Mouse (Mus musculus): ENCODE measurements around the gene Rpusd4.

Gene Rpusd4

GRCm38 (mm10) chr9:35267146-35267975, at the start of gene Rpusd4, which contains the start of gene Fam118b:
TSS of gene Rpusd4 (plus strand) at chr9:35267865.
TSS of gene Fam118b (minus strand) at chr9:35267805.
- peak; percentile 95 for DNase-seq

DNA sequence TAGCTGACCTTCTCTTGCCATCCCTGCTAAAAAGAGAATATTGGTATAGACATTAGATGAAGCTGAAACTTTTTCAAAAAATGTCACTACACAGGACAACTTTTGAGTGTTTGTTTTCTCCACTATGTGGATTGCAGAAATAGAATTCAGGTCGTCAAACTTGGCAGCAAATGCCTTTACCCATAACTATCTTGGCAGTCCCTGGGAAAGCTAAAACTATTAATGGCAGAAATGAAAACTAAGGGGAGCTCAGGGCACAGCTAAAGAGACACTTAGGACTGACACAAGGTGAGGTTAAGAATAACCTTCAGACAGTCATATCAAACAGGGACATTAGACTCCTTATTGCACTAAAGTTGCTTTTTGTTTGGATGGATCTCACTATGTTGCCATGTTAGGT, 49.7 kb upstream of the Rpusd4 start:
- no peak for DNase-seq

DNA sequence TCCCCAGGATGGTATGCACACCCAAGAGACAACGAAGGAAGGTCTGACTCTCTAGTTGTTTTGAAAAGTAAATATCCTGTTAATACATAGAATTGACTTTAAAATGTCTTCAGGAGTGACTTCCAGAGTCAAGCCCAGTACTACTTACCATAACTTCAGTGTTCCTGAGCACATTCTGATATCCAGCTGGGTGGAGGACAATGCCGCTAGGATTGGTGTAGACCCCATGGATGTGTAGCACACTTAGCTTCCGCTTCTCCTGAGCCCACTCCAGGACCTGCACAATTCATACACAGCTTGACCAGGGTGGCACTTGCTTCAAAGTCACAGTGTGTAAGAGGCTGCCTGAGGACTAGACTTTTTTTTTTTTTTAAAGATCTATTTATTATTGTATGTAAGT, 44.2 kb upstream of the Rpusd4 start:
- no peak for DNase-seq

DNA sequence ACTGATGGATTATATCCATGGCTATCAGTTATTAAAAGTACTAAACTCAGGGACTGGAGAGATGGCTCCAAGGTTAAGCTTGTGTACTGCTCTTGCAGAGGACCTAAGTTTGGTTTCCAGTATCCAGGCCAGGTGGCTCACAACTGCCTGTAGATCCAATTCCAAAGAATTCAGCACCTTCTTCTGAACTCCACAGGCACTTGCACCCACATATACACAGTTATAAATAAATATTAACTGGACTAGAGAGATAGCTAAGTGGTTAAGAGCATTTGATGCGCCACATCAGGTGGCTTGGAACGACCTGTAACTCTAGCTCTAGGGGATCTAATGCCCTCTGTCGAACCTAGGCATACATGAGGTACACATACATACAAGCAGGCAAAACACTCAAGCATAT, 39.0 kb upstream of the Rpusd4 start:
- DNase-seq = no peak

DNA sequence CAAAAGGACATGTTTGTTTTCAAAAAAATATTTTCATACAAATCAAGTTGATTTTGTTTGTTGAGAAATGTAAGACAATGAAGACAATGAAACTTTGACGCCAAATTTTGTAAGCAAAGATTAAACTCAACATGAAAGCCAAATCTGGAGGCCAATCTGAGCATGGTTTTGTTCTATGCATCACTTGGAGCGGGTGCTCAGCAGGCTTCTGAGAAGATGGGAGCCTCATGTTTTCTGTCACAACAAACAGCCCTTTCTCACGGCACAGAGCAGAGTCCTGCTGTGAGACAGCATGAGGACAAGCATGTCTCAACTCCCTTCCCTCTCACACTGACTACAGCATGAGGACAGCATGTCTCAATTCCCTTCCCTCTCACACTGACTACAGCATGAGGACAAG, 31.7 kb upstream of the Rpusd4 start:
- DNase-seq = no peak

- no peak for DNase-seq
These were observed 29.3 kb upstream of the Rpusd4 start for GRCm38 (mm10) chr9:35238371-35238770.

DNA sequence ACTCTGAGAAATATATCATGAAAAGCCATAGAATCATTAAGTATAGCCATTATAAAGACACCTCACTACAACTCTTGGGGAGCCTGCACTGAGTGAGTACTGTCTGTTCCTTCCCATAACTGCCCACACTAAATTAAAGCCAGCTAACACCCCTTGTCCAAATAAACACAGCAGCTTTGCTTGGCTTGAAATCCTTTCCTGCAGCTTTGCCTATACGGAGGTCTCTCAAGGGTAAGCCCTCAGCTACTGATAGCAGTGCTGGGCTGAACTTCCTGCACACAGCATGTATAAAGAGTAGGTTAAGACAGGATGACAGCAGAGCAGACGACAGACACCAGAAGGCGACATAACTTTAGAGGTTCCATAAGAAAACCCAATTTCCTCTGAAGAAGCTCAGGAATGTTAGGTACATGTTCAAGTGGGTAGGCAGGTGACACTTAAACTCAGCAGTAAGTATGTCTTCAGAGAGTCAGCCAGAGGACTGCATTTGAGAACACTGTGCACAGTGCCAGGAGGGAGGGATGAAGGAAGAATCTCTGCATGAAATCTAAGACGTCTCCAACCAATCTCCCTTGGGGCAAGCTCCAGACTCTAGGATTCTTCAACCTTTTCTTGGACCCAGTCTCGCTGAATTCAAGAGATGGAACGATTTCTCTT, 28.6 kb upstream of the Rpusd4 start:
- DNase-seq = no peak

- DNase-seq = no peak
These were observed 27.9 kb upstream of the Rpusd4 start for GRCm38 (mm10) chr9:35239734-35240133.

- no peak for DNase-seq
These were observed 20.3 kb upstream of the Rpusd4 start for GRCm38 (mm10) chr9:35247405-35247804.

- DNase-seq = no peak
These were observed 18.2 kb upstream of the Rpusd4 start for GRCm38 (mm10) chr9:35249476-35249875.

DNA sequence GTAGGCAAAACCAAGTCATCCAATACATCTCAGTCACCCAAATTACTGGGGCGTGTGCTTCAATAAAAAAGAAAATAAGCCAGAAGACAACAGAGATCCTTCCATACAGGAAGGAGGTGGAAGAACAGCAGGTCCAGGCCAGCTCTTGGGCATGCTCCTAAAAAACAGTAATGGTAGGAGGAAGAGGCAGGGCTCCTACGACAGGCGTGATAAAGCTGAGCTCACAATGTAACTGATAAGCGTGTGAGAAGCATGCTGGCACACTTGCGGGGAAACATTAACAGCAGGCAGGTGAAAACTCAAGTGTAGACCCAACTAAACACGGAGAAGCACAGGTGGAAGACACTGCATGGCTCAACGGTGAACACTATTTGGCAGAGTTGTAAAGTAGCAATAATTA, 10.3 kb upstream of the Rpusd4 start:
- no peak for DNase-seq

DNA sequence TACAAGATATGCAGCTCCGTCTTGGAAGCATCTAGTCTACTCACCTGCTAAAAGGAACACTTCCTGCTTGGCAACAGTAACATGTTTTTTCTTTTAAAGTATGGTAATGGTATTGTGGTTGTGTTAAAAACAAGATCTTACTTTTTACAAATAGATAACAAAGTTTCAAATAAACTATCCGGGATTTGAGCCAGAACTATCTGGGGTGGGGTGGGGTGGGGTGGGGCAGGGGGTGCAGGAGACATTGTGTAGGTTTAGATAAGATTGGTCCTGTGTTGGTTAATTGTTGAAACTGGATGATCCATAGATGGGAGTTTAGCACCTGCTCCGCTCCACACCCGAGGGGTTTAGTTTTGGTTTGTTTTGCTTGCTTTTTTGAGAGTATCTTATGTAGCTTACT, 5.2 kb upstream of the Rpusd4 start:
- DNase-seq = no peak

DNA sequence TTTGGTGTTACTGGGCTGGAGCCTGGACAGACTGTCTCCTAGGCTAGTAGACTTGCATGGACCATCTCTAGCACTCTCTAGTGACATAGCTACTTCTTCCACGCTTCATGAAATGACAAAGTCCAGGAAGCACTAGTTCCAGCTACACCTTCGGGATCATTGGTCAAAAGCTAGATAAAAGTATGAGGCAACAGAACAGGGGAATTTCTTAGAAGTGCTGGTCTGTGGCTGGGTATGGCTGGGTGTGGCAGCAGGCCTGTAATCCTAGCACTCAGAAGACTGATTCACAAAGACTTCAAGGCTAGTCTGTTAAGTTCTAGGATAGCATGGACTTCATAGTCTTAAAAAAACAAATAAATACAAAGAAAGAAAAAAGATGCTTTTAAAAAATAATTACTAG, 4.2 kb upstream of the Rpusd4 start:
- DNase-seq = no peak

- DNase-seq = no peak
These were observed 3.2 kb upstream of the Rpusd4 start for GRCm38 (mm10) chr9:35264509-35264908.

DNA sequence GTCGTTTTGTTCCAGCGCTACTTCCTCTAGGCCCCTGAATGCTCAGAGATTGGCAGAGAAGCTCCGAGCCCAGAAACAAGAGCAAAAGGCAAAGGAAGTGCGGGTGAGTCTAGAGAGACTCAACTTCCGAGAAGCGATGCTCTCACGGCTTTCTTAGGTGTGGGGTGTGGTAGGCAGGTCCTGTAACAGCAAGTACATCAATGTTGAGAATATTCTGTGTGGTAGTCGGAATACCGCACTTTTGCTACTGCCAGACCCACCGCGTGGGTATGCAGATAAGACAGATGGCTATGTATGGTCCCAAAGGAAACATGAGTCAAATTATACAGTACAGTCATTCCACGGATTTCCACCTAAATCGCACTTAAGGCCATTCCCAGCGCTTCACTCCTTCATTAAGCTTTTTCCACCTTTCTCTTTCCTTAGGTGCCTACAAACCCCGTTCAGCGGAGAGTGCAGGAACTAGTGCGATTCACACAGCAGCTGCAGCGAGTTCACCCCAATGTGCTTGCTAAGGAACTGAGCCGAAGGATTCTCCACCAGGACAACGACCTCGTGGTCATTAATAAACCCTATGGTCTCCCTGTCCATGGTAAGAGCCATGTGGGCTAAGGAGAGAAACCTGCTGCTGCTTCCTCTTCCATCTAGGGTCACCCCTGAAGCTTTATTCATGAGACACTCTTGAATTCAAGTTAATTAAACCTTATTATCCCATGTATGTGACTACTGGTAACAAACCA, 481 bp downstream of the Rpusd4 start:
- DNase-seq = no peak

- DNase-seq = no peak
These were observed 10.2 kb downstream of the Rpusd4 start for GRCm38 (mm10) chr9:35277855-35278365.

DNA sequence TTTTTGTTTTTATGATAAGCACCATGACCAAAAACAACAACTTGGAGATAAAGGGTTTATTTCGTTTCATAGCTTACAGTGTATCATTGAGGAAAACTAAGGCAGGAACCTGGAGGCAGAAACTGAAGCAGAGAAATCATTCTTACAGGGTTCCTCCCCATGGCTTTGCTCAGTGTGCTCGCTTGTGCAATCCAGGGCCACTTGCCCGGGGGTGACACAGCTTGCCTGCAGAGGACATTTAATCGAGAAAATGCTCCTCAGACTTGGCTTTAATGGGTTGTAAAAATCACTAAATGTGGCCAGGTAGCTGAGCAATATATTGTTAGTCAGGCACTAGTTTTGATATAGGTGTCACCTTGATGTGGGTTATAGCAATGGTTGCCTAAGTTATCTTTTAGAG, 10.8 kb downstream of the Rpusd4 start:
- no peak for DNase-seq

DNA sequence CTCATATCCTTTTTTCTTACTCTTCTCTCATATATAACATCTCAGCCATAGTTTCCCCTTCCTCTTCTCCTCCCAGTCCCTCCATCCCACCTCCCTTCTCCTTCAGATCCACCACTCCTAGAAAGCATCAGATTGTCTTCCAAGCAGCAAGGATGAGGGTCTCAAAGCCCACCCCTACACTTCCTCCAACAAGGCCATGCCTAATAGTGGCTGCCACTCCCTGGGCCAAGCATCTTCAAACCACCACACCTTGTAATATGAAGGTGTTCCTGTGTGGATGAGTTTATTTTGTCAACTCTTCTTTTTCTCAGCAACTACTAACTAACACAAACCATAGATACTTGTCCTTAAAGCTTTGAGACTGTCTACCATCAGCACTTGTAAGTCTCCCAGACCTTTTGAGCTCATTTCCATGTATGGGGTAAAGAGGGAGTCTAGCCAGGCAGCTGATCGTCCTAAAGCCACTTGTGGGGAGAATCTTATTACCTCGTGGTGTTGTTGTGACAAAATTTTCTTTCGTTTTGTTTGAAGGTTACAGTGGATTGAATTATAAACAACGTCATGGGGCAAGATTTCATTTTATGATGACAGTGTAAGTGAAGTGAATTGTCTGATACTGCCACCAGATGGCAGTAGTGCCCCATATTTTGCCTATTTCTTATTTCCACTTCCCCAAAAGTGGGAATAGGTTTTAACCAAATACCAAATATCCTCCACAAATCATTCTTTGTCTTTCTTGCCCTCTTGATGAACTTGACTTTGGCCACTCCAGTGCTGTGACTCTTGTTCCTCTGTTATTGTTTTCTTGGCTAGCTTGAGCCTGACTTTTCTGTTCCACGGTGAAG, 14.6 kb downstream of the Rpusd4 start:
- peak; percentile 40 for DNase-seq

DNA sequence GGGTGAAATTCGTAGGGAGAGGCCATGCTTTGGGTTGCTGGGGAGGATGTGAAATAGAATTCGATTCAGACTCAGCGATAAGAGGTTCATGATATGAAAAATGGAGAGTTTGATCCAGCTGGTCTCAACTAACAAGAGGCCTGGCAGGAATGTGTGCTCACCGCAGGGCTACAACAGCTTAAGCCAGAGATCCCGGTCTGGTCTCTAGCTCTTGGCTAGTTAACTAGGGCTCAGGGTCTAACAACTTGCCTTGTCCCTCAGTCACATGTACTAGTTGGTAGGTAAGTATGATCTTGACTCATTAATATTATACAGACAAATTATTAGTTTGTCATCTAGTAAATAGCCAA, 15.2 kb downstream of the Rpusd4 start:
- DNase-seq = no peak

DNA sequence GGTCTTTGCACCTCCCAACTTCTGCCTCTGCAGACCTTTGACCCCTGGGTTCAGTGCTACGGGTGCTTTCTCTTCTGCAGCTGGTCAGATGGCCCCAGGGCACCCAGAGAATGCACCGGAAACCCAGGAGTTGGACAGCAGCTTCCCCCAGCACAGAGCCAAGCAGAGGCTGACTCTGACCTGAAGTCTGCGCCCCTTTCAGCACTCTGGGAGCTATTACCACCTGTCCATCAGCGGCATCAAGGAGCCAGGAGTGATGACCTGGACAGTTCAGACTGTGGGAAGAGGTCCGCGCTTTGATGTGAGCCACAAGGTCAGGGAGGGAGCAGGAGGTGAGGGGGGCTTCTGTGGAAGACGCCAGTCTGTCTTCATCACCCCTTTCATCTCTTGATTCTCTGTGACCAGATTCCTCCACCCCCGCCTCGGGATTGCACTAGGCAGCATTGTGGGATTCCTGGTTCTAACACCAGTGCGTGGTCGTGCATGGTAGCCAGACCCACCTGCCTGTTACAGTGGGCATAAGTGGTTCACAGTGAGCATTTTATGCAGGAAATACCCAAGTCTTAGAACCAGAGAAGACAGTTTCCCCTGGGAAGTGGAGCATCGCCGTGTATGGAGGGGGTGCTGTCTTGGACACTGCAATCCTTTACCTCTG, 15.9 kb downstream of the Rpusd4 start:
- DNase-seq = no peak

DNA sequence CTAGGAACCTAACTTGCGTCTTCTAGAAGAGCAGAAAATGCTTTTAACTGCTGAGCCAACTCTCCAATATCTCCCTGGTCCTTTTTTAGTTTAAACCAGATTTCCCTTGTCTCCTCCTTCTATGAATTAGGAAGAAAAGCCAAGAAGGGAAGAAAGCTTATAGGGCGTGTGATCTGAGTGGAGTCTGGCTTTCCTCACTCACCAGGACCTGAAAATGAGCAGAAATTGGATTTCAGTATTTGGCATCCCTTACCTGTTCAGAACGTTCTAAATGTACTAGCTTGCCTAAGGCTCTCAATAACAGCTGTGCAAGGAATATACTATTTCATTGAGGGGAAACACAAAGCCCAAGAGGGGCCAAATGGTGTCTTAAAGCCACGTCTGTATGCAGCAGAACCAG, 16.7 kb downstream of the Rpusd4 start:
- DNase-seq = no peak

DNA sequence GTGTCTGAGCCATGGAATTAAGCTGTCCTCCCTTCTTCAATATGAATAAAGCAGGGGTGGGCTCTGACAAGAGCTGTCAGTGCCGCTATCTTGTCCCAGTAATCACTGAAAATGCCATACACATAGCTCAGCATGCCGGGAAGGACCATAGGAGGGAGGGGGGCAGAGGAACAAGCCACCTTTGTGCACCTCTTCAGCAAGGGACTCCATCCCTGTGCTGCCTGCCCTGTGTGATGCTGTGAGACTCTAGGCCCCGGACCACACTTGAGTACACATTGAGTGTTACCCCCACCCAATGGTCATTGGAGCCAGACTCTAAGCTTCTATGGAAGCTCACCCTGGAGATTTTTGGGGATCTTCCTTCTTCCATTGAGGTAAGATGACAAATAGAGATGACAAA, 18.7 kb downstream of the Rpusd4 start:
- no peak for DNase-seq

All from right cerebral cortex, postnatal 14 days (tissue).